In genomic region chr13:92626196-92626595, GRCm38 (mm10) we compare ENCODE assay signal across 38 mouse cellular contexts. TPM values are rescaled to one million over a fixed set of nuclear protein-coding genes. Genes with fewer than 3 reads are reported as not detected.
"Had no signal": no experiment of that assay in that cellular context is flagged by ENCODE, and none has a peak within 500 bp of the region (broad histone marks: within the 10 kb centered on the region; RNA-seq: fewer than 3 reads in every experiment).

No protein-coding gene starts in this region.

- H3K4me1 ChIP-seq: embryonic facial prominence, embryonic 10.5 days; embryonic facial prominence, embryonic 12.5 days; forebrain, embryonic 12.5 days; forebrain, embryonic 13.5 days; forebrain, embryonic 15.5 days had no signal

- H3K4me3 ChIP-seq: embryonic facial prominence, embryonic 10.5 days; embryonic facial prominence, embryonic 12.5 days; embryonic facial prominence, embryonic 13.5 days; embryonic facial prominence, embryonic 15.5 days; erythroblast, embryonic 14.5 days; forebrain, embryonic 10.5 days; forebrain, embryonic 12.5 days; forebrain, embryonic 13.5 days; forebrain, embryonic 15.5 days; gastrocnemius, adult 2 months; heart, adult 2 months had no signal

- H3K27me3 ChIP-seq: embryonic facial prominence, embryonic 12.5 days; embryonic facial prominence, embryonic 13.5 days; embryonic facial prominence, embryonic 15.5 days; forebrain, embryonic 12.5 days; forebrain, embryonic 13.5 days; forebrain, embryonic 15.5 days had no signal

- H3K27ac ChIP-seq: embryonic facial prominence, embryonic 10.5 days; embryonic facial prominence, embryonic 12.5 days; embryonic facial prominence, embryonic 13.5 days; embryonic facial prominence, embryonic 15.5 days; forebrain, embryonic 10.5 days; forebrain, embryonic 12.5 days; forebrain, embryonic 13.5 days; forebrain, embryonic 15.5 days; gastrocnemius, adult 2 months; heart, adult 2 months had no signal

- DNase-seq: cerebellum, adult 18-20 months; cerebellum, adult 8-10 months; cerebellum, adult 9-10 months; cerebellum, postnatal 10 days; cerebellum, postnatal 14 days; cerebellum, postnatal 25 days; cerebellum, postnatal 36 days; embryo, embryonic 11 days; forebrain, postnatal 0 days; gastrocnemius, adult 2 months; gastrocnemius, postnatal 10 days; gastrocnemius, postnatal 14 days; gastrocnemius, postnatal 25 days; gastrocnemius, postnatal 36 days; heart, adult 18-20 months; heart, adult 2 months had no signal

RNA-seq across cellular contexts. Expression of gene Spz1, which starts 50.2 kb away (rescaled TPM):
- total RNA-seq: common myeloid progenitor, adult 5-6 weeks; forebrain, postnatal 0 days; gastrocnemius, adult 18-20 months; gastrocnemius, adult 2 months; gastrocnemius, adult 8-10 months; gastrocnemius, postnatal 10 days; gastrocnemius, postnatal 14 days; gastrocnemius, postnatal 25 days; gastrocnemius, postnatal 36 days; gastrocnemius, postnatal 4 days; granulocyte monocyte progenitor cell, adult 5-6 weeks; heart, adult 18-20 months; heart, adult 2 months; heart, adult 8-10 months had no signal
- polyA plus RNA-seq: cortical plate, adult 2 months; embryonic facial prominence, embryonic 10.5 days; embryonic facial prominence, embryonic 11.5 days; embryonic facial prominence, embryonic 12.5 days; embryonic facial prominence, embryonic 13.5 days; embryonic facial prominence, embryonic 14.5 days; embryonic facial prominence, embryonic 15.5 days; erythroblast, embryonic 14.5 days; forebrain, embryonic 10.5 days; forebrain, embryonic 11.5 days; forebrain, embryonic 12.5 days; forebrain, embryonic 13.5 days; forebrain, embryonic 14.5 days; forebrain, embryonic 15.5 days; forebrain, embryonic 16.5 days; forebrain, postnatal 0 days; frontal cortex, adult 2 months had no signal
